Mouse (Mus musculus): ENCODE results near the gene Ifna2.
A peak's percentile ranks its signal among the peaks of the same experiment; 100 is the strongest.

Ifna2 gene

GRCm38 (mm10) chr4:88653644-88654043 is 30.1 kb downstream of the Ifna2 start:
- no peak for DNase-seq (ENCODE audit: low spot score in 2 of 2)

GRCm38 (mm10) chr4:88644359-88644758 is 39.4 kb downstream of the Ifna2 start, which contains the start of gene Ifna13:
TSS of gene Ifna13 (minus strand) at chr4:88644459.
- DNase-seq (ENCODE audit: low spot score in 2 of 2), result no peak

- DNase-seq (ENCODE audit: low spot score in 2 of 2), result no peak
These were observed 41.2 kb downstream of the Ifna2 start for GRCm38 (mm10) chr4:88642526-88642925.

GRCm38 (mm10) chr4:88641077-88641831 is 42.5 kb downstream of the Ifna2 start:
- peak; percentile 80 to 96 for DNase-seq (ENCODE audit: low spot score in 2 of 2)

GRCm38 (mm10) chr4:88640704-88641076 is 43.0 kb downstream of the Ifna2 start:
- DNase-seq (ENCODE audit: low spot score in 2 of 2), result no peak

GRCm38 (mm10) chr4:88634311-88634710 is 49.4 kb downstream of the Ifna2 start, which contains the start of gene C87499:
TSS of gene C87499 (minus strand) at chr4:88634411.
- DNase-seq (ENCODE audit: low spot score in 2 of 2), result no peak
